Mouse (Mus musculus): ENCODE results near the gene Rad9b. TPM values are rescaled to one million over a fixed set of nuclear protein-coding genes. Genes with fewer than 3 reads are reported as not detected.

The Rad9b gene
- total and polyA plus RNA-seq, 3 experiments = 9.0 to 10.4 (median 10.3) TPM

- Histone ChIP-seq H3K27me3 (replicated peaks) (no peaks in the 10 kb centered on the region), H3K79me2 (replicated peaks; ENCODE audit: control insufficient read depth, extremely low read depth, insufficient read depth, poor library complexity, severe bottlenecking) (peaks cover 82% of the 10 kb centered on the region), H3K9ac (ENCODE audit: insufficient read depth, low read depth) (no peak overlapping the region), H3K9me3 (replicated peaks; ENCODE audit: low read length) (no peaks in the 10 kb centered on the region), H3K4me2 (ENCODE audit: insufficient read depth, low read depth, poor library complexity, severe bottlenecking) (peak overlapping the region; percentile 85), H3K4me1 (ENCODE audit: control insufficient read depth in 1 of 2, insufficient read depth in 2 of 2) (peaks cover 23 to 64% of the 10 kb centered on the region in 2 experiments), H3K27ac (ENCODE audit: insufficient read depth, low read depth) (peak overlapping the region; percentile 91), H3K36me3 (replicated peaks in 1 of 2; ENCODE audit: control insufficient read depth in 1 of 2, insufficient read depth in 1 of 2, low read length in 1 of 2) (peaks cover 5 to 54% of the 10 kb centered on the region in 2 experiments), H3K4me3 (replicated peaks in 1 of 3; ENCODE audit: low read depth in 2 of 3, low read length in 2 of 3, poor library complexity in 1 of 3) (peak overlapping the region in 2 of 3 experiments; percentile 5 to 18)
- peak; percentile 69 for DNase-seq (ENCODE audit: extremely low read depth)
- TF ChIP-seq MXI1 (IDR thresholded peaks at IDR 0.05; ENCODE audit: low read depth, low read length) = peak; percentile 18; the same call in 1 of the 2 replicates
- no peak for TF ChIP-seq E2F4 (IDR thresholded peaks at IDR 0.05; ENCODE audit: insufficient replicate concordance, low read depth, low read length)
- no peak for TF ChIP-seq MAX (IDR thresholded peaks at IDR 0.05; ENCODE audit: low read length)
- TF ChIP-seq PAX5 (IDR thresholded peaks at IDR 0.05; ENCODE audit: low read length) = no peak
- no peak for TF ChIP-seq ZC3H11A (IDR thresholded peaks at IDR 0.05; ENCODE audit: low read depth, low read length)
- peak; percentile 98 for TF ChIP-seq JUND (conservative IDR thresholded peaks at IDR 0.05; ENCODE audit: low read depth, low read length)
- no peak for TF ChIP-seq ELF1 (IDR thresholded peaks at IDR 0.05; ENCODE audit: low read depth, low read length)
- TF ChIP-seq TCF12 (IDR thresholded peaks at IDR 0.05; ENCODE audit: low read depth, low read length) = peak; percentile 30; the same call in 1 of the 2 replicates
- peak; percentile 55; the same call in 1 of the 2 replicates for TF ChIP-seq BHLHE40 (IDR thresholded peaks at IDR 0.05; ENCODE audit: low read depth, low read length)
- TF ChIP-seq GABPA (IDR thresholded peaks at IDR 0.05; ENCODE audit: insufficient replicate concordance, low read depth, low read length) = no peak
- no peak for TF ChIP-seq CHD1 (IDR thresholded peaks at IDR 0.05; ENCODE audit: low read depth, low read length)
- no peak for TF ChIP-seq POLR2A (IDR thresholded peaks at IDR 0.05; ENCODE audit: low read depth, low read length)
- TF ChIP-seq ETS1 (conservative IDR thresholded peaks at IDR 0.05; ENCODE audit: low read depth, low read length) = peak; percentile 70; the same call in 1 of the 2 replicates
- TF ChIP-seq ZKSCAN1 (IDR thresholded peaks at IDR 0.05; ENCODE audit: borderline replicate concordance, low read depth, low read length) = no peak
- TF ChIP-seq USF2 (conservative IDR thresholded peaks at IDR 0.05; ENCODE audit: low read depth, low read length) = no peak
- peak; percentile 90 for TF ChIP-seq JUN (IDR thresholded peaks at IDR 0.05; ENCODE audit: insufficient read depth, low read depth, low read length)
- TF ChIP-seq MAZ (IDR thresholded peaks at IDR 0.05; ENCODE audit: low read depth, low read length) = no peak
- TF ChIP-seq ZMIZ1 (IDR thresholded peaks at IDR 0.05; ENCODE audit: low read depth, low read length) = no peak
- TF ChIP-seq MEF2A (IDR thresholded peaks at IDR 0.05; ENCODE audit: borderline replicate concordance, low read depth, low read length) = no peak
- no peak for TF ChIP-seq SMC3 (IDR thresholded peaks at IDR 0.05; ENCODE audit: low read depth, low read length)
- TF ChIP-seq TBP (conservative IDR thresholded peaks at IDR 0.05; ENCODE audit: low read depth, low read length) = 0 out of 2 replicates have a peak, but pooled peaks have one; percentile 36
- 0 out of 2 replicates have a peak, but pooled peaks have one; percentile 63 for TF ChIP-seq MYC (IDR thresholded peaks at IDR 0.05; ENCODE audit: low read depth, low read length)
- peak; percentile 98 for TF ChIP-seq IRF4 (IDR thresholded peaks at IDR 0.05; ENCODE audit: low read depth, low read length)
- 0 out of 2 replicates have a peak, but pooled peaks have one; percentile 26 for TF ChIP-seq MAFK (IDR thresholded peaks at IDR 0.05; ENCODE audit: insufficient replicate concordance, low read length)
- peak; percentile 67 for TF ChIP-seq SIN3A (IDR thresholded peaks at IDR 0.05; ENCODE audit: low read length)
- TF ChIP-seq EP300 (IDR thresholded peaks at IDR 0.05; ENCODE audit: low read length) = peak; percentile 89
- peak; percentile 74 for TF ChIP-seq RCOR1 (conservative IDR thresholded peaks at IDR 0.05; ENCODE audit: low read depth, low read length)
- TF ChIP-seq UBTF (IDR thresholded peaks at IDR 0.05; ENCODE audit: low read depth, low read length) = no peak
- dilution Hi-C loops (cut with MboI; ENCODE audit: extremely low pct_ligation_motif_present, extremely low pct_unique_long_range_greater_than_20kb, low sequenced_read_pairs) (no loop called here), in situ Hi-C loops (cut with MboI; ENCODE audit: low pct_ligation_motif_present, low pct_unique_long_range_greater_than_20kb, low sequenced_read_pairs) (no loop called here)
Measured at GRCm38 (mm10) chr5:122288147-122288811, 65.8 kb downstream of the Rad9b start.
